Mouse (Mus musculus) urinary bladder, postnatal 14 days (tissue): ENCODE data around the gene Samd4.

Experiments used
- DNase-seq: peaks from one replicate; pipeline ENCODE4 v3.0.0; 2021; ENCODE audit warnings: low spot score

The Samd4 gene

GRCm38 (mm10) chr14:47000096-47000736 is 117.6 kb downstream of the Samd4 start:
- DNase-seq, result no peak

- no peak for DNase-seq
Observed at GRCm38 (mm10) chr14:47000786-47001761, 118.4 kb downstream of the Samd4 start.

- DNase-seq, result peak; percentile 37
Observed at GRCm38 (mm10) chr14:47004161-47004560, 121.5 kb downstream of the Samd4 start.

- no peak for DNase-seq
Observed at GRCm38 (mm10) chr14:47011171-47012139, 128.8 kb downstream of the Samd4 start.

DNA sequence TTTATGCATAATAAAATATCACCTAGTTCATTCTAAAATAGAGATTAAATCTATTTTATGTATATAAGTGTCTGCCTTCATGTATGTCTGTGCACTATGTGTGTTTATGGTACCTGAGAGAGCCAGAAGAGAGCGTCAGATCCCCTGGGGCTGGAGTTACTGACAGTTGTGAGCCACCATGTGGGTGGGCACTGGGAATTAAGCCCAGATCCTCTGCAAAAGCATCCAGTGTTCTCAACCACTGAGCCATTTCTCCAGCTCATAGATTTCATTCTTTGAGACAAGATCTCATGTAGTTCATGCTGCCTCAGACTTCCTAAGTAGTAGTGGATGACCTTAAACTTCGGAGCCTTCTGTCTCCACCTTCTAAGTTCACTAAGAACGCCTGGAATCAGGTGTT is 133.0 kb downstream of the Samd4 start:
- DNase-seq, result no peak

DNA sequence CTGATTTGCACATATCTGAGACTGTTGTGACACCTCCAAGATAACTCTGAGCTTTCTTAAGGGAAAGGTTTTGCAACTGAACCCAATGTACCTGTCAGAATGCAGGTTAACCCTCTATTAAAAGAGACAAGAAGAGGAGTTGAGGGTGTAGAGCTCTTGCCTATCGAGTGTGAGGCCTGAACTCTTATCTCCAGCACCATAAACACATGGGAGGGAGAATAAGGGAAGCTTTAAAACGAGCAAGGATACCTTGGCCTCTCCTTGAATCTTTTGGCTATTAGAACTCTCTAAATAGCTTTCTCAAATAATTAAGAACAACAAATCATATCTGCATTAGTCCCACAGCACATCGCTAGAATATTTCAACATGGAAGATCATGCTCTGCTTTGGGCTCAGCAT is 135.0 kb downstream of the Samd4 start:
- no peak for DNase-seq

GRCm38 (mm10) chr14:47020886-47021285 is 138.2 kb downstream of the Samd4 start:
- no peak for DNase-seq

- no peak for DNase-seq
Observed at GRCm38 (mm10) chr14:47023529-47023928, 140.9 kb downstream of the Samd4 start.

DNA sequence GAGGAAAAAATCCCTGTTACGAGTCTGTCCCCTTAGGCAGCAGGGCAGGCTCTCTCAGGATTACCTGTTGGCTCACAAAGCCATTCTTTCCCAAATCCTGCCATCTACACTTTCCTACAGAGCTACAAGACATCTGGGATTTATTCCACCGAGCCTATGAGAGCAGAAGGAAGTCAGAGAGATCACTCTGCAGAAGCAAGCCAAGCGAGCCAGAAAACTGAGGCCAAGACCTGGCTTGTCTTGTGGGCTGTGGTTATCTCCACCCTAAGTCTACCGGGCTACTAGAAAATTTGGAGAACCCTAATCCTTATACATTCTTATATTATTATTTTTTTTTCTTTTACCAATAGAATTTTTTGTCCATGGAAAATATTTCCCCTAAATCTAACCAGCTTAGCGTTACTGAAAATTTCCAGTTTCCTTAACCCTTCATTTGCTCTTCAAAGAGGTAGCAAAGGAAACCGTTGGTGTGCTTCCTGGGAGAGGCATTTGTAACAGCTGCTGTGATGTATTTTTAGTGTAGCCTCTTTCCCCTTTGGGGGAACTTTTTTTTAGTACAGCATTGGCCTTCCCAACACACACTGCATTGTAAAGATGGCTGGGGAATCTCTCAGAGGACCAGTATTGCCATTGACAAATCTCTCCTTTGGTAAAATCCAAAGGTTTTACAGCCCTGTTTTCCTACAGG is 144.9 kb downstream of the Samd4 start:
- no peak for DNase-seq

DNA sequence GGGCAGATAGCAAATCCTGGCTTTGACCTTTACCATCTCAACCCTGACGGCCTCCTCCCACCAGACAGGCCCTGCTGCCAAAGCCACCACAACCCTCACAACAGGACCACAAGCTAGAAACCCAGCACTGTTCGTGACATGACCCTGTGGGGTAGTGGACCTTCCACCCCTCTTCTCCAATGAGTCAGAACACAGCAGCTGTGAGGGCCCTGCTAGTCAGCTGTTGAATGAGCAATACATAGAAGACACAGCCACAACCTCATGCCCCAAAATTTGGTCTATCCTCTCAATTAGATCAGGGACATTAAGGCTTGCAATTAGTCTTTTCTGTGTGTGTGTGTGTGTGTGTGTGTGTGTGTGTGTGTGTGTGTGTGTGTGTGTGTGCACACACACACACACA is 148.9 kb downstream of the Samd4 start:
- DNase-seq, result no peak

DNA sequence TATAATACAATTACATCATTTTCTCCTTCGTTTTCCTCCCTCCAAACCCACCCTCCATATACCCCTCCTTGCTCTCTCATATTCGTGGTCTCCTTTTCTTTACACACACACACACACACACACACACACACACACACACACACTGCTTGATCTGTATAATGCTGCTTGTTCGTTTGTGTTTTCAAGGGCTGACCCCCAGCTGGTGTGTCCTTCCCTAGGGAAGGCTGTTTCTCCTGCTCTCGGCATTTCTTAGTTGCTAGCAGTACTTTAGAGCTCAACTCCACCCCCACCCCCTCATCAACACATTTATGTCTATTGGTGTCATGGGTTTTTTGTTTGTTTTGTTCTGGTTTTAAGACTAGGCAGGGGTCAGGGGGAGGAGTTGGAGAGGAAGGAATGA is 149.5 kb downstream of the Samd4 start:
- no peak for DNase-seq

DNA sequence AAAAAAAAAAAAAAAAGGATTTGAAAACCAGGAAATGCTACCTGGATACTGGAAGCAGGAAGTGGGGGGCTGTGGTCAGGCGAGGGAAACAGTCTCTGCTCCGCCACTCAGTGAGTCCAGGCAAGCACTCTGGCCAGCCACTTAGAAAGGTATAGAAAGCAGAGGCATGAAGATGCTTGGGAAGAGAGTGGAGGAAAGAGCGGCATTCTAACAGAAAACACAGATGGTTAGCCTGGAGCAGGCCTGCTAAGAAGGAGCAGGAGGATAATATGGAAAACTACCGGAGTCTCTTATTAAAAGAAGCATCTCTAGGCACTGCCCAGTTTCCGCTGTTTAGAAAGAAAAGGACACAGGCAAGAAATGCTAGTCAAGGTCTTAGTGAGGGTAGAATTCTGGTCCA is 150.8 kb downstream of the Samd4 start:
- no peak for DNase-seq

- no peak for DNase-seq
Observed at GRCm38 (mm10) chr14:47041699-47042098, 159.0 kb downstream of the Samd4 start.

DNA sequence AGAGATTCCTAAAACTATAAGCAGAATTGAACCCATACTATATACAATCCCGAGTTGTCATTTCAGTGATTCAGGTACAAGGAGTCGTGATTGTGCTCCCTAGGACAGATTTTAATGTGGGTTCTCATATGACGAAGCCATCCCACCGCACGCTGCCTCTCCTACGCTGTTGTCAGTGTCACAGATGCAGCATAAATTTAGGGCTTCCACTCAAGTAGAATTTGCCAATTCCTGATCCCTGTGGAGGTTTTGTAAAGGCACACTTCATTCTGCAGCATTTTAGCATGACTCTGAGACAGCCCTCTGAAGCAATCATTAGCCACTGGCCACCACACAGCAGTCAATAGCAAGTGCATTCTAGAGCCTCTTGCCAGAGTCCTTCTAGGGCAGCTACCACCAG is 166.4 kb downstream of the Samd4 start:
- no peak for DNase-seq

GRCm38 (mm10) chr14:47051743-47052610 is 169.3 kb downstream of the Samd4 start:
- no peak for DNase-seq

DNA sequence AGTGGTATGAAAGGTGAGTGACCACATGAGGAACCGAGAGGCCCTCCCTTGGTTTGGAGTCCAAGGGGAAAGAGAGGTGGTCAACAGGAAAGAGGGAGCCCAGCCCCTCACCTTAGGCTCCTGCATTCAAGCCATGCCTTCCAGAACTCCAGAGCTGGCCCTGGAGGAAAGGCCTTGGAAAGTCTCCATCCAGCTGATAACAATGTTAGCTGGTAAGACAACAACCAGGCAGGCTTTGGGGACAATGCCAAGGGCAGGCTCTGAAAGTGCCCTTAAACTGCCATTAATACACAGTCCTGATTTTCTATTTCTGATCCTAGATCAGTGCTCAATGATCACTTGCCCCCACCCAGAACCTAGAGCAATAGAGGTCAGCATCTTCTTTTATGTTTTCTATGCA is 170.4 kb downstream of the Samd4 start:
- DNase-seq, result no peak

- DNase-seq, result no peak
Observed at GRCm38 (mm10) chr14:47053824-47054223, 171.2 kb downstream of the Samd4 start.

DNA sequence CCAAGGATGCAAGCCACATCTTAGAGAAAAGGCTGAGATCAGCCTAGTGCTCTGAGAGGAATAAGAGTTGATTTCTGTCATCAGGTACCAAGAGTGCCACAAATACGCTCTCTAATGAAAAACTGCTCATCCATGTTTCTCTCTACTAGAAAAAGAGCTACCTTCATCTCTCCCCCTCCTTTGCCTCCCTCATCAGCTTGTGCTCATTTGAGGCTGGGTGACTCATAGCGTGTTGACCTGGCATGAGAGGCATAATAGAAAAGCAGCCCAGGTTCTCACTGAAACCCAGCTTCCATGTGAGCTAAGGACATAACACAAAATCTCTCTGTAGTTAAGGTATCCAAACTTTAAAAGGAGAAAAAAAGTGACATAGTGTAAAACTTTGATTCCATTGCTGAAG is 176.3 kb downstream of the Samd4 start:
- DNase-seq, result no peak

- DNase-seq, result no peak
Observed at GRCm38 (mm10) chr14:47065067-47065466, 182.4 kb downstream of the Samd4 start.

DNA sequence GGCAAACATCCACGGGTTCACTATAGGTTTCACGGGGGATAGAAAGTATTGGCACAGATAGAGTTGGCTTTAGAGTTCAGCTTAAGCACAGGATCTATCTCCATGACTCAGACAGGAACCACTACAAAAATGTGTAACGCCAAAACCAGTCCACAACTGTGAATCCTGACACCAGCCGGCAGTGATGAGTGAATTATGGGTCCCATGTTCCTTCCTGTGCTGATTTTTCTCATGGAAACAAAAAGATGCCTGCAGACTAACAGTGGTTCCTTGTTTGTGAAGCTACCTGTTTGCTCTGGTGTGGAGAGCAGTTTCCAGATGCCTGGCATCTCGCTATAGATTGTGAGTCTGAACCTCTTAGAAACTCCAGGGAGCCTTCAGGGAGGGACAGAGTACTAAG is 184.2 kb downstream of the Samd4 start:
- no peak for DNase-seq
